Mouse (Mus musculus): ENCODE results near the gene Dyrk3. TPM values are rescaled to one million over a fixed set of nuclear protein-coding genes. Genes with fewer than 3 reads are reported as not detected.

The Dyrk3 gene
- total RNA-seq (2021) = not detected
- long read RNA-seq, experiment 1 = 0 reads
- long read RNA-seq, experiment 2 = 0 reads

DNA sequence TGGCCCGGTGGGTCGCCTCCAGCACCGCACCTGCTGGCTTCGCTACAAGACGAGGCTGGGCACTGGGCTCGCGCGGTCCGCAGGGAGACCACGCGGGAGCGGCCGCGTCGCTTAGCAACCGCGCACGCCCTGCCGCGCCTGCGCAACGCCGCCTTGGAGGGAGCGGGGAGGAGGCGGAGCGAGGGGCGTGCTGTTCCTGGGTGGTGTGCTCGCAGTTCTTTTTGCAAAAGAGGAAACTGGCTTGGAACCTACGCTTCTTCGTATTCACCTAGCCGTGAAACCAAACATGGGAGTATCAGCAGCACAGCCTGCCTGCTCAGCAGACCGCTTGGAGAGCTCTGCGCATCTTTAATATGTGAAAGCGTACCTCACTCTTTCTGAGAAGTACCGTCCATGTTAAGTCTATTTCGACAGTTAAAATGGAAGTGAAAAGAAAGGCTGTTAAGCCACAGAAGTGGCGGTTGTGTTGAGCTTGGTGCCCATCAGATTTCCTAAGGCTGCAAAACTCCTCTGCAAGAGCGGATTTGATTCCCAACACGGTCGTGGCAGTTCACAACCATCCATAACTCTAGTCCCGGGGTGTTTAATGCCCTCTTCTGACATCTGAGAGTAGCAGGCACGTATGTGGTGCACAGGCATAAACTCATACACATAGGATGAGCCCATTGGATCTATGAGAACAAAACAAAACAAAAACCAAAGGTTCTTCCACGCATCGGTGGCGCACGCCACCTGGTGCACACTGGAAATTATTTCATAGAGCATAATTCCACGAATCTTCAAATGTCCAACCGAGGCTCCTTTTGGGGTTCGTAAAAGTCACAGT is at the start of gene Dyrk3:
Dyrk3 (minus strand) TSS at position 150 of the 826 bp plus-strand sequence.
- peak; percentile 92 for DNase-seq
- peak; percentile 50 for TF ChIP-seq CTCF (IDR thresholded peaks at IDR 0.05)
- Histone ChIP-seq H3K27ac (peak within 1 kb of the TSS; percentile 69), H3K4me3 (peak within 1 kb of the TSS; percentile 89)
- intact Hi-C loops (cut with DNase I) = loop anchor here (1.0 to 10.0 kb wide), 2 partner anchors 19 to 264 kb away; no protein-coding TSS in a partner anchor

DNA sequence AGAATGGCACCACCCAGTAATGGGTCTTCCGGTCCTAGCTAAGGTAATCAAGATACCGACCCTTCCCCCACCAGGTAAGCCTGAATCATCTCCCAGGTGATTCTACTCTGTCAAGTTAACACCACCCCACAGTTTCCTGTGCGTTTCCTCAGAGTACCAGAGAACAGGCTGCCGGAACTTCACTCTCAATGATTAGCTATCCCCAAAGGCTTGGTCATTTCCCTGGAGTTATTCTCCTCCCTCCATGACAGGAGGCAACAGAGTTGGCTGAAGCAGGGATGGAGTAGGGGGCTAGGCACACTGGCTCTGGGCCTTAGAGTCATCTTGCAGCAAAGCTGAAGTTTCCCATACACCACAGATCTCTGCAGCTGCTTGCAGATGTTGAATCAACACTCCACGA is 49.7 kb upstream of the Dyrk3 start:
- no peak for TF ChIP-seq CTCF (IDR thresholded peaks at IDR 0.05)
- H3K27ac ChIP-seq = no peak overlapping the region
- intact Hi-C loops (cut with DNase I) = no loop called here
- DNase-seq = no peak
- H3K4me3 ChIP-seq = no peak overlapping the region

DNA sequence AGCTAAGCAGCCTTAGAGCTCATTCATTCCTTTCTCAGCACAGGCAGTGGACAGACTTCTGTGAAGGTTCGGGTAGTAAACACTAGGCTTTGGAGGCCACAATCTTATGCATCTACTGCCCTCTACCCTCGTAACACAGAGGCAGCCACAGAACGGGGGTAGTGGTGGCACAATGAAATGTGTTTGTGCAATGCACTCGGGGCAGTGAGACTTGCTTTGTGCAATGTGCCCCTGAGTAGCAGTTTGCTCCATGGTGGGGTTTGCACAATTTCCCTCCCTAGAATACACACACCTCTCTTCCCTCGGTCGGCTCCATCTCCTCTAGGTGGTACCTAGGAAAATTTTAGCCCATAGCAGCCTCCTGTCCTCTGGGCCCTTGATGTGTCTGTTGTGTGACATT is 48.9 kb upstream of the Dyrk3 start:
- intact Hi-C loops (cut with DNase I) = no loop called here
- Histone ChIP-seq H3K27ac (no peak overlapping the region), H3K4me3 (no peak overlapping the region)
- TF ChIP-seq CTCF (IDR thresholded peaks at IDR 0.05) = no peak
- DNase-seq = no peak

DNA sequence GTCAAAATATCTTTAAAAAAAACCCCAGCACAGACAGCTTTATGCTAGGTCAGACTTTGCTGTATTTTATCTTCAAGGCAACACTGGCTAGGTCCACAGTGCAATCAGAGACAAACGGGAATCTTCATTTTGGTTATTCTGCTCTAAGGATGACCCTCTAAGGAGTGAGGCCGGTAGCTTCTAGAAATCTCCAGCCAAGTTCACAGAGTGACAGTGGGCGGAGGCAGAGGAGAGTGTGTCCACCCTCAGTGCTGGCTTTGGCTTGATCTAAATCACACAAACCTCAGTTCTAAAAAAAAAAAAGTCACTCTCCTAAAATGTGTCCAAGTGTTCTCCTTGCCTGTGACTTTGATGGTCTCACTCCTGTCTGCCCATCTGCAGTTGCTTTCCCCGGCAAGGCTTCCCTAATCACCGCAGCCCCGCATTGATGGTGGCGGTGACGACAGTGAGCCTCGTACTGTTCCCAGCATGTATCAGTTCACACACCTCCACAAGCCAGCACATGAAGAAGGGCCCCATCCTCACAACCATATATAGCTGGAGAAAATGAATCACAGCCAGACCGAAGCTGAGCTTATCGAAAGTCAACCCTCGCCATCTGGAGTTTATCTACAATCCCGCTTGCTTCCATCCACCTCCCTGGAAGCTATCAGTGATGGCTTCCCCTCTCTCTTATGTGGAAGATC is 47.8 kb upstream of the Dyrk3 start:
- no peak for TF ChIP-seq CTCF (IDR thresholded peaks at IDR 0.05)
- H3K27ac ChIP-seq = no peak overlapping the region
- intact Hi-C loops (cut with DNase I) = no loop called here
- H3K4me3 ChIP-seq = no peak overlapping the region
- no peak for DNase-seq

DNA sequence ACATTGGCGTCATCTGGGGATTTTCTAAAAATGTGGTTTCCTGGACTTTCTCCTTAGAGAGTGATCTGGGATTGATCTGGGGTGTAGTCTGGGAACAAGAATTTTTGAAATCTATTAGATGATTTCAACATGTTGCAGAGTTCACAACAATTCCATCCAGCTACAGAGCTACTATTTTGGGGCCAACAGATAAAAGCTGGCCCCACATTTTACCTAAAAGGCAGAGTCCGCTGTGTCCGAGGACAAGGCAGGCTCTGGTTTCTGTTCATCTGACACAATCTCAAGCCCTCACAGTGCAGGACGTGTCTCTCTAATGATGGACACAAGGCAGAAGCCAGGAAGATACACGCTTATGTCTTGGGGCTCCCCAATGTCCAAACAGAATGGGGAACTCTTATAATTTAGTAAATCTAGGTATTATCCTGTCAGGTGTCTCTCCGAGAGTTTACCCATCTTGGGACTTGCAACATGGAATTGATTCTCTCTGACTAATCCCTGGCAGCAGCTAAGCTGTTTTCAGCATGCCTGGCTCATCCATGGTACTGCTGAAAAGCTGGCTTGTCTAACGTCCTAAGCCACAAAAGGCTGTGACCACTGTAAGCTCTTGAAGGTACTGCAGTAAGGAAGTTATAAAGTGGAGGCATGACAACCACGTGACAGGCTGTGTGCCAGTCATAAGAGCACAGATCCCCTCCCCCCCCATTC is 47.0 kb upstream of the Dyrk3 start:
- no peak for TF ChIP-seq CTCF (IDR thresholded peaks at IDR 0.05)
- DNase-seq = no peak
- Histone ChIP-seq H3K27ac (peak overlapping the region; percentile 67), H3K4me3 (no peak overlapping the region)
- intact Hi-C loops (cut with DNase I) = no loop called here

DNA sequence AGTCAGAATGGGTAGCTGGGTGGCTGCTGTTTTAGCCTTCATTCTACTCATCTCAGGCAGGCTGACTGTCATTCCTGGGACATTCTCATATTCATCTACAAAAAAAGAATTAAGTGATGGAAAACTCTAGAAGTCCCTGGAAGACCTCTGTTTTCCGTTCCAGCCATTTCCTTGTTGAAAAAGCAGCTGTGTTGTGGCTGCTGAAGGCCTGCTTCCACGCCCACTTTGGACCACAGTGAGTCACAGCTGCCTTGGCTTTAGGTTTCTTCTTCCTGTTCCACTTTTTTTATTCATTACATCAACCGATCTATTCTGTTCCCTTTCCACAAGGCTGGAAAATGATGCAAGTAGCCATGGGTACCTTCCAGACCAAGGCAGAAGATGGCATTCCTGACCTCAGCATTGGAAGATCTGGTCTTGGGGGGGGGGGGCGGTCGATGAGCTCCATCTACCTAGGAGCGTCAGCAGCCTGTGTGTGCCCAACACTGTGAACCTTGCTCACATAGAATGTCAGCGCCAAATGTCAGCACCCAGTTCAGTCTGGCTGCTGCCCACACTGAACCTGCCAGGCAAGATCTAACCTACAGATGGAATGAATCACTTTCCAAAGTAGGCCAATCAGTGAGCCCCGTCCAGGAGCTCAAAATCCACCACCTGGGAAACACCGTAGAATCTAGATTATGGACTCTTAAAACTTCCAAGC is 46.3 kb upstream of the Dyrk3 start:
- TF ChIP-seq CTCF (IDR thresholded peaks at IDR 0.05) = no peak
- intact Hi-C loops (cut with DNase I) = no loop called here
- peak; percentile 63 for DNase-seq
- H3K27ac ChIP-seq = peak overlapping the region; percentile 67
- no peak overlapping the region for H3K4me3 ChIP-seq

DNA sequence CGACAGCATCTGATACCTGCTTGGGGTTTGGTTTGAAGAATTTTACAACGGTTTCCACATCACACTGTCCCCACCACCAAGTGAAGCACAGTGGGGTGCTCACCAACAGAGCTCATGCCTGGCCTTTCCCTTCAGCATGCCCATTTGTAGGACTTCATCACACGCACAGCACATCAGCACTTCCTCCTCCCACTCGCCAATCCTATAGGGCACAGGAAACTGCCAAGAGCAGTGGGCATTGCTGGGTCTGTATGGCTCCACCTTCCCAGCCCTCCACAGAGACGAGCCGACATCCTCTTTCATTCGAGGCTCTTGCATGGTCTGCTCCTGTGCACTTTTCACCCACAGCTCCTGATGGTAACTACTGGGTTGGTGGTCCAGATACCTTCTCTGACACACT is 45.1 kb upstream of the Dyrk3 start:
- intact Hi-C loops (cut with DNase I) = no loop called here
- no peak overlapping the region for H3K4me3 ChIP-seq
- TF ChIP-seq CTCF (IDR thresholded peaks at IDR 0.05) = no peak

DNA sequence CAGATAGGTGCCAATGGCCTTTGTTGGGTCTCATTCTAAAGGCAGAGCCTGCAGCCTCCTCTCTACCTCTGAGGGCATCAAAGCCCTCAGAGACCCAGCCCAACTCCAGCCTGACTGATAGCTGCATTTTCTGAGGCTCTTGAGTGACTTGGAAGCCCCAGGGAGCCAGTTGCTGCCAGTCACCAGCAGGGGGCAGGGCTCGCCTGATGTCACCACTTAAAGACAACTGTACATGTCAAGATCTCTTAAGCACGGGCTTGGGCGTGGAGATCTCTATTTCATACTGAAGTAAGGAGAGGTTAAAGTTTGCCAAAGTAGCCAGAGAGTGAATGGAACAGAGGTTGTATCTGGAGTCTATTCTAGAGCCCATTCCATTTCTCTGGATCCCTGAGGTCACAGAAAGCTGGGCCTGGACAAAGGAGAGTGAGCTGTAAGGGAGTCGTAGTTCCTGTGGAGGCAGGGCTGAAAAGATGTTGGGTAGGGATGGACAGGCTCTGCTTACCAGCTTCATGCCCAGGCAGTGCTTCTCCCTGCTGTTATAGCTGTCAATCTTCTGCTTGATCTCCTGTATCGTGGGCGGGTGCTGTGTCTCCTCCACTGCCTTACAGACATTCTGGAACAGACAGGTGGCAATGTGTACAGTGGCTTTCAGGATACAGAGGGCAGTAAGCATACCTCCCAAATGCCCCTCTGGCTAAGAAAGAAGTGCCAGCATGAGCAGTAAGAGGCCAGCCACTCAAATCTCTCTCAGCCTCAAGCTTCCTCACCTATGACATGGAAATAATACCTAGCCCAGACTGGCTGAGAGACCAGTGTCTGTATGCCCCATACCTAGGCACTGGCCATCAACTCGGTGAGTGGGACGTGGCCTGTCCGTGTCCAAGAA is 43.7 kb upstream of the Dyrk3 start:
- Histone ChIP-seq H3K4me3 (no peak overlapping the region), H3K27ac (no peak overlapping the region)
- intact Hi-C loops (cut with DNase I) = loop anchor here (1.0 to 2.0 kb wide), 2 partner anchors 64 to 79 kb away; no protein-coding TSS in a partner anchor
- peak; percentile 83 for DNase-seq
- peak; percentile 97; the same call in 1 of the 2 replicates for TF ChIP-seq CTCF (IDR thresholded peaks at IDR 0.05)

More for the DNA sequence above, 45.1 kb upstream of the Dyrk3 start:
- H3K27ac ChIP-seq = no peak overlapping the region
- DNase-seq = no peak

DNA sequence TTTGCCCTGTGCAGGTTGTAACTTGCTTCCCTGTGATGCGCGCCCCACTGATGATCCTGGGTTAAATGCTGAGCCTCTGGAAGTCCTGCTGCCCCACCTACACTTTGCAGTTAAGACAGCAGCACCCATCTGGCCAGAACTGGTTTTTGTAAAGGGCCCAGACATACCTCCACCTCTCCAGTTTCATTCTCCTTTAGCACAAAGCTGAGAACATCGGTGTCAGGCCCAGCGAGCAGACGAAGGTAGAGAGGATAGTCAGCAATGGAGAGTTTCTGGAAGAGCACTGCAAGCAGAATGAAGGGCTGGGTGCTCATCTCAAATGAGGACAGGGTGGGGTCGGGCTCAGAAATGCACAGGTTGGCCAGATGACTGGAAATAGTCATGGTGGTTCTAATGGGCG is 42.2 kb upstream of the Dyrk3 start:
- DNase-seq = no peak
- intact Hi-C loops (cut with DNase I) = loop anchor here (2.0 kb wide), 1 partner anchor 80 kb away; no protein-coding TSS in a partner anchor

DNA sequence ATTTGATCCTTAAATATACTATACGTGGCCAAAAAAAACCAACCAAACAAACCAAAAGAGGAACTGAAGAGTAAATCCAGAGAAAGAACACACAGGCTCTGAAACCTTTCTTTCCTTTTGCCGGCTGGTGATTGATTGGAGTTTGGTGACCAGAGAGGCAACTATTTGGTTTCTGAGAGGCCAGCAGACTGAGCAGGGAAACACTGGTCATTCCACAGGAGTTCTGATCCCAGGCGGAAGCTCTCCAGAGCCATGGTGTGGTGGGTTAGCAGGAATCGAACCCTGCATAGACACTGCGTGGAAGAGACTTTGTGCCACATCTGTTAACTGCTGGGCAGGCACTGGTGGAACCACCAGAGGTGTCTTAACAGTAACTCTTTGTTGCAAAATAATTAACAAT is 39.9 kb upstream of the Dyrk3 start:
- intact Hi-C loops (cut with DNase I) = no loop called here
- no peak overlapping the region for H3K4me3 ChIP-seq
- H3K27ac ChIP-seq = no peak overlapping the region
- DNase-seq = no peak
- TF ChIP-seq CTCF (IDR thresholded peaks at IDR 0.05) = no peak

More for the DNA sequence above, 42.2 kb upstream of the Dyrk3 start:
- TF ChIP-seq CTCF (IDR thresholded peaks at IDR 0.05) = no peak
- Histone ChIP-seq H3K27ac (no peak overlapping the region), H3K4me3 (no peak overlapping the region)

DNA sequence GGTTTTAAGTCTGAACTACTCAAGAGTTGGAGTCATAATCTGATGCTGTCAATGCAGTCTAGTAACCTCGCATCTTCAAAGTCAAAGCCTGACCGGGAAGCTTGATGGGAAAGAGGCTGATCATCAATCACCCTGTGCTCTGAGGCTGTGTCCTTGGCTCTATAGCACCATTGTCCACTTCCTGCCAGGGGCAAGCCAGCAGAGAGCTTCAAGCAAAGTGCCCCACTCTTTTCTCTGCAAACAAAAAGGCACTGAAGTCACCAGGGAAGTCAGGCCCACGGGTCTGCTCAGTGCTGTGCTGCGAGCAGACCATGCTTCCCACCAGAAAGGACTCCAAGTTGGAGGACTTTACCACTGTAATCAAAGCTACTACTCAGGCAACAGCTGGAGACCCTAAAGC is 39.1 kb upstream of the Dyrk3 start:
- intact Hi-C loops (cut with DNase I) = no loop called here
- Histone ChIP-seq H3K27ac (no peak overlapping the region), H3K4me3 (no peak overlapping the region)
- DNase-seq = no peak
- TF ChIP-seq CTCF (IDR thresholded peaks at IDR 0.05) = no peak
